Mouse (Mus musculus) liver, embryonic 12.5 days (tissue): ENCODE results near the gene Plekha5. TPM values are rescaled to one million over a fixed set of nuclear protein-coding genes. Genes with fewer than 3 reads are reported as not detected.
"Not testable (repeated sequence)": the region's sequence is repeated elsewhere in the genome, so short reads cannot be mapped to it uniquely, and the experiment has no call there.

Source experiments
- ATAC-seq: fragments of 200-750 bp; cut with Nextera tagmentation; 2 replicates; pipeline ENCODE4 v1.8.0; 2017; ENCODE audit warnings: moderate number of reproducible peaks, mild to moderate bottlenecking, moderate library complexity
- H3K27ac ChIP-seq: fragments of 300-500 bp; sonication (generic); 2 replicates; pipeline ENCODE4 v1.5.1; 2016; ENCODE audit warnings: mild to moderate bottlenecking
- H3K27me3 ChIP-seq: fragments of 300-500 bp; sonication (generic); replicated peaks from 2 replicates; pipeline ENCODE4 v1.6.1; 2016; ENCODE audit warnings: mild to moderate bottlenecking, moderate library complexity
- H3K36me3 ChIP-seq: fragments of 300-500 bp; sonication (generic); 2 replicates; pipeline ENCODE4 v1.6.1; 2016; ENCODE audit warnings: mild to moderate bottlenecking, moderate library complexity
- H3K4me1 ChIP-seq: fragments of 300-500 bp; sonication (generic); 2 replicates; pipeline ENCODE4 v1.6.1; 2016
- H3K4me2 ChIP-seq: fragments of 300-500 bp; sonication (generic); 2 replicates; pipeline ENCODE4 v1.6.1; 2016; ENCODE audit warnings: mild to moderate bottlenecking, moderate library complexity
- H3K4me3 ChIP-seq: fragments of 300-500 bp; sonication (generic); 2 replicates; pipeline ENCODE4 v1.5.1; 2016; ENCODE audit warnings: mild to moderate bottlenecking, moderate library complexity
- H3K9ac ChIP-seq: fragments of 300-500 bp; sonication (generic); 2 replicates; pipeline ENCODE4 v1.6.1; 2016; ENCODE audit warnings: mild to moderate bottlenecking, moderate library complexity
- H3K9me3 ChIP-seq: fragments of 300-500 bp; sonication (generic); replicated peaks from 2 replicates; pipeline ENCODE4 v1.6.1; 2016; ENCODE audit warnings: mild to moderate bottlenecking, moderate library complexity
- WGBS: fragments of 180-500 bp; shearing (Covaris S2); methylation state at CpG from one replicate; pipeline ENCODE4 v1.1.7; 2016; ENCODE audit not compliant: insufficient replicate concordance; 5-methylcytosine and 5-hydroxymethylcytosine counted together
- polyA plus RNA-seq: library from polyadenylated mRNA; unstranded; fragments of >200 nt; fragmentation: Nextera tagmentation; extraction: Ambion mirVana; gene quantifications from 2 replicates; pipeline ENCODE4 v1.2.1, GENCODE M21; 2016

The Plekha5 gene
- polyA plus RNA-seq, 1 experiment from 2014 or later = 12.4 TPM

DNA sequence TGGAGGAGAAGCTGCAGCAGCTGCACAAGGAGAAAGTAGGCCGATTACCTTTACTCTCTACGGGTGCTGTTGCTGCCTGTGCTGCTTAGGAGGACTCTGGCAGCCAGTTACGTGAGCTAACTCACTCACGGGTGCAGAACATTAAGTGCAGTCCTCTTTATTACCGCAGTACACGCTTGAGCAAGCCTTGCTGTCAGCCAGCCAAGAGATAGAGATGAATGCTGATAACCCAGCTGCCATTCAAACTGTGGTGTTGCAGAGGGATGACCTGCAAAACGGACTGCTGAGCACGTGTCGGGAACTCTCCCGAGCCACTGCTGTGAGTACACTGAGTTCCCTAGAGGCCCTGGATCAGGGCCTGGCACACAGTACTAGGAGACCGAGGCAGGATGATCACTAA is 146.3 kb downstream of the Plekha5 start:
- no peaks in the 10 kb centered on the region for H3K4me1 ChIP-seq
- no peak overlapping the region for H3K4me3 ChIP-seq
- H3K9me3 ChIP-seq = no peaks in the 10 kb centered on the region
- no peak overlapping the region for H3K27ac ChIP-seq
- no peak overlapping the region for H3K9ac ChIP-seq
- no peaks in the 10 kb centered on the region for H3K27me3 ChIP-seq
- WGBS = 74% methylated on average over 11 of the region's 11 CpGs
- ATAC-seq = no peak
- no peak overlapping the region for H3K4me2 ChIP-seq
- H3K36me3 ChIP-seq = peaks cover 29% of the 10 kb centered on the region

GRCm38 (mm10) chr6:140574943-140575342 is 151.1 kb downstream of the Plekha5 start:
- peaks cover 42% of the 10 kb centered on the region for H3K36me3 ChIP-seq

GRCm38 (mm10) chr6:140576133-140576532 is 152.3 kb downstream of the Plekha5 start:
- Histone ChIP-seq H3K9me3 (no peaks in the 10 kb centered on the region), H3K27ac (no peak overlapping the region), H3K9ac (no peak overlapping the region), H3K4me2 (no peak overlapping the region), H3K4me3 (no peak overlapping the region), H3K4me1 (0 out of 2 replicates have a peak, but pooled peaks cover 7% of the 10 kb centered on the region), H3K27me3 (no peaks in the 10 kb centered on the region), H3K36me3 (peaks cover 35% of the 10 kb centered on the region; the same call in 1 of the 2 replicates)
- no peak for ATAC-seq
- 70% methylated on average over 8 of the region's 8 CpGs for WGBS

More at GRCm38 (mm10) chr6:140574943-140575342, 151.1 kb downstream of the Plekha5 start:
- ATAC-seq = no peak
- H3K27ac ChIP-seq = no peak overlapping the region
- H3K9me3 ChIP-seq = no peaks in the 10 kb centered on the region
- H3K4me3 ChIP-seq = no peak overlapping the region
- no peaks in the 10 kb centered on the region for H3K27me3 ChIP-seq
- 77% methylated on average over 3 of the region's 3 CpGs for WGBS
- no peak overlapping the region for H3K4me2 ChIP-seq
- H3K4me1 ChIP-seq = 0 out of 2 replicates have a peak, but pooled peaks cover 7% of the 10 kb centered on the region
- no peak overlapping the region for H3K9ac ChIP-seq

GRCm38 (mm10) chr6:140576961-140577821 is 153.3 kb downstream of the Plekha5 start:
- Histone ChIP-seq H3K4me2 (no peak overlapping the region), H3K36me3 (peaks cover 29% of the 10 kb centered on the region; the same call in 1 of the 2 replicates), H3K4me3 (no peak overlapping the region), H3K27me3 (no peaks in the 10 kb centered on the region), H3K27ac (no peak overlapping the region), H3K9ac (no peak overlapping the region), H3K4me1 (0 out of 2 replicates have a peak, but pooled peaks cover 7% of the 10 kb centered on the region), H3K9me3 (no peaks in the 10 kb centered on the region)
- ATAC-seq = no peak
- 67% methylated on average over 18 of the region's 18 CpGs for WGBS

- H3K9me3 ChIP-seq = no peaks in the 10 kb centered on the region
- WGBS = 66% methylated on average over 4 of the region's 4 CpGs
- H3K27me3 ChIP-seq = no peaks in the 10 kb centered on the region
- H3K4me1 ChIP-seq = 0 out of 2 replicates have a peak, but pooled peaks cover 7% of the 10 kb centered on the region
- H3K9ac ChIP-seq = no peak overlapping the region
- no peak overlapping the region for H3K27ac ChIP-seq
- peaks cover 26% of the 10 kb centered on the region; the same call in 1 of the 2 replicates for H3K36me3 ChIP-seq
- H3K4me2 ChIP-seq = no peak overlapping the region
- ATAC-seq = 0 out of 2 replicates have a peak, but pooled peaks have one; percentile 37
- H3K4me3 ChIP-seq = no peak overlapping the region
These were observed 153.9 kb downstream of the Plekha5 start for GRCm38 (mm10) chr6:140577822-140578170.

- H3K27ac ChIP-seq, H3K27me3 ChIP-seq, H3K4me1 ChIP-seq, H3K9ac ChIP-seq, H3K9me3 ChIP-seq, H3K4me2 ChIP-seq, ATAC-seq, H3K4me3 ChIP-seq: not testable (repeated sequence)
- H3K36me3 ChIP-seq = peaks cover 22% of the 10 kb centered on the region; the same call in 1 of the 2 replicates
These were observed 155.1 kb downstream of the Plekha5 start for GRCm38 (mm10) chr6:140578985-140579384.

DNA sequence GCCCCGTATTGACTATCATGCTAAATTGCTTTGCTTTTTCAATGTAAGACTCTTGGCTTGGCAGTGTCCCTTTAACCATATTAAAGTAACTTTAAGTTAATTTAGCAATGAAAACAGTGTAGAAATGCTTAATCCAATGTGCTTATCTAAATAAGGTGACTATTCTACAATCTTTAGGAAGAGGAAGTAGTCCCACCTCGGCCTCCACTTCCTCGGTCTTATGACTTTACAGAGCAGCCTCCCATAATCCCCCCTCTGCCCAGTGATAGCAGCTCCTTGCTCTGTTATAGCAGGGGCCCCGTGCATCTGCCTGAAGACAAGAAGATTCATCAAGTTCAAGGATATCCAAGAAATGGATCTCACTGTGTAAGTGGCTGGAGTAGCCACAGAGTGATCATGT is 156.3 kb downstream of the Plekha5 start:
- H3K4me1 ChIP-seq = 0 out of 2 replicates have a peak, but pooled peaks cover 7% of the 10 kb centered on the region
- no peak for ATAC-seq
- H3K9me3 ChIP-seq = no peaks in the 10 kb centered on the region
- H3K4me2 ChIP-seq = no peak overlapping the region
- no peak overlapping the region for H3K4me3 ChIP-seq
- H3K27ac ChIP-seq = no peak overlapping the region
- peaks cover 22% of the 10 kb centered on the region; the same call in 1 of the 2 replicates for H3K36me3 ChIP-seq
- WGBS = 42% methylated on average over 4 of the region's 4 CpGs
- no peaks in the 10 kb centered on the region for H3K27me3 ChIP-seq
- no peak overlapping the region for H3K9ac ChIP-seq

DNA sequence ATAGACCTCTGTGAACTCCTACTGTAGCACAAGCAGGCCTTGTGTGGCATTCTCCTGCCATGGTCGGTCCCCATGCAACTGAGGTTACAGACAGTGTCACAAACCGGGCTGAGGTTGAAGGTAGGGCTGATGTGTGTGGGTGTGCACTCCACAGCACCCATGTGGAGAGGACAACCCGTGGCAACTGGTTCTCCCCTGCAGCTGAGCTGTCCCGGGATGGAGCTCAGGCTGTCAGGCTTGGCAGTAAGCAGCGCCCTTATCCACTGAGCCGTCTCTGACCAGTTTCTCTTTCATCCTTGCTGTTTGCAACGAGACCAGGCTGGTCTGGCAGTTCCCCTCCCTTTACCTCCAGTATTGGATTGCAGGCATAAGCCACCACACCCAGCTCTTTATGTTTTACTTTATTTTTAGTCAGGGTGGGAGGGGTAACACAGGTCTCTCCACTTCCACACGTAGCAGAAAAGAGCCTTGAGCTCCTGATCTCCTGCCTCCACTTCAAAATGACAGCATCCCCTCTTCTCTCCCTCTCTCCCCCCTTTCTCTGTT is 162.9 kb downstream of the Plekha5 start:
- no peak overlapping the region for H3K4me3 ChIP-seq
- no peaks in the 10 kb centered on the region for H3K27me3 ChIP-seq
- WGBS = 78% methylated on average over 8 of the region's 8 CpGs
- H3K9me3 ChIP-seq = no peaks in the 10 kb centered on the region
- no peak for ATAC-seq
- no peaks in the 10 kb centered on the region for H3K4me1 ChIP-seq
- H3K9ac ChIP-seq = no peak overlapping the region
- H3K27ac ChIP-seq = no peak overlapping the region
- H3K4me2 ChIP-seq = no peak overlapping the region
- peaks cover 49% of the 10 kb centered on the region for H3K36me3 ChIP-seq

GRCm38 (mm10) chr6:140591331-140591730 is 167.5 kb downstream of the Plekha5 start:
- H3K27ac ChIP-seq = no peak overlapping the region
- H3K4me1 ChIP-seq = no peaks in the 10 kb centered on the region
- no peak overlapping the region for H3K9ac ChIP-seq
- WGBS = 74% methylated on average over 5 of the region's 5 CpGs
- H3K4me3 ChIP-seq = no peak overlapping the region
- no peaks in the 10 kb centered on the region for H3K9me3 ChIP-seq
- no peak for ATAC-seq
- H3K27me3 ChIP-seq = no peaks in the 10 kb centered on the region
- H3K36me3 ChIP-seq = peaks cover 55% of the 10 kb centered on the region
- no peak overlapping the region for H3K4me2 ChIP-seq

GRCm38 (mm10) chr6:140592713-140593112 is 168.9 kb downstream of the Plekha5 start:
- Histone ChIP-seq H3K36me3 (peaks cover 45% of the 10 kb centered on the region), H3K27me3 (no peaks in the 10 kb centered on the region), H3K4me2 (no peak overlapping the region), H3K4me3 (no peak overlapping the region), H3K9me3 (no peaks in the 10 kb centered on the region), H3K9ac (no peak overlapping the region), H3K27ac (no peak overlapping the region), H3K4me1 (no peaks in the 10 kb centered on the region)
- WGBS = 81% methylated on average over 8 of the region's 8 CpGs
- no peak for ATAC-seq

- Histone ChIP-seq H3K36me3 (peaks cover 40% of the 10 kb centered on the region), H3K9ac (no peak overlapping the region), H3K27me3 (no peaks in the 10 kb centered on the region), H3K4me3 (no peak overlapping the region), H3K27ac (no peak overlapping the region), H3K4me1 (no peaks in the 10 kb centered on the region), H3K9me3 (no peaks in the 10 kb centered on the region), H3K4me2 (no peak overlapping the region)
- 82% methylated on average over 17 of the region's 17 CpGs for WGBS
- ATAC-seq = no peak
These were observed 169.7 kb downstream of the Plekha5 start for GRCm38 (mm10) chr6:140593420-140594170.

DNA sequence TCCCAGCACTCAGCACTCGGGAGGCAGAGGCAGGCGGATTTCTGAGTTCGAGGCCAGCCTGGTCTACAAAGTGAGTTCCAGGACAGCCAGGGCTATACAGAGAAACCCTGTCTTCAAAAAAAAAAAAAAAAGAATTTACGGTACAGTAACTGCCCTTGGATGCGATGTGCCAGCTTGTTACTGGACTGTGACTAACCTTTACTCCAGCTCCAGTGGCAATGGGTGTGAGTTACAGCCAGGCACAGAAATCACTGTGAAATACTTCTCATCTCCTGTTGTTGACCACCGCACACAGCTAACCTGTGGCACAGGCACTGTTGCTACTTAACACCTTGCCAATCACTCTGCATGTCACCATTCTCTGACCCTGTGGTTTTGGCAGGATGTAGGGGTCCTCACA is 171.7 kb downstream of the Plekha5 start:
- H3K4me2 ChIP-seq = not testable (repeated sequence)
- peaks cover 31% of the 10 kb centered on the region for H3K36me3 ChIP-seq
- 89% methylated on average over 6 of the region's 6 CpGs for WGBS

More for the DNA sequence above, 171.7 kb downstream of the Plekha5 start:
- not testable (repeated sequence) for ATAC-seq, H3K27ac ChIP-seq, H3K4me3 ChIP-seq, H3K9ac ChIP-seq, H3K27me3 ChIP-seq, H3K4me1 ChIP-seq, H3K9me3 ChIP-seq
